Mouse (Mus musculus) forebrain, embryonic 16.5 days (tissue): ENCODE measurements at regions not wholly inside any gene's neighbourhood (a gene's known extent, or its start where the extent isn't known, plus 50 kb on each side); places are given as distances from the start of the nearest gene placed in this dataset.

Experiments
- ATAC-seq: fragments of 200-750 bp; cut with Nextera tagmentation; 2 replicates; pipeline ENCODE4 v1.8.0; 2017; ENCODE audit warnings: mild to moderate bottlenecking, moderate library complexity
- H3K27ac ChIP-seq: fragments of 300-500 bp; sonication (generic); 2 replicates; pipeline ENCODE4 v1.5.1; 2014; ENCODE audit warnings: low read length, control low read depth
- H3K27me3 ChIP-seq: fragments of 300-500 bp; sonication (generic); replicated peaks from 2 replicates; pipeline ENCODE4 v1.6.1; 2014; ENCODE audit warnings: low read length; ENCODE audit not compliant: control insufficient read depth, insufficient read depth
- H3K36me3 ChIP-seq: fragments of 300-500 bp; sonication (generic); 2 replicates; pipeline ENCODE4 v1.6.1; 2014; ENCODE audit not compliant: control insufficient read depth, insufficient read depth
- H3K4me1 ChIP-seq: fragments of 300-500 bp; sonication (generic); replicated peaks from 2 replicates; pipeline ENCODE4 v1.6.1; 2014; ENCODE audit warnings: low read length; ENCODE audit not compliant: control insufficient read depth, insufficient read depth
- H3K4me2 ChIP-seq: fragments of 300-500 bp; sonication (generic); 2 replicates; pipeline ENCODE4 v1.6.1; 2014; ENCODE audit warnings: mild to moderate bottlenecking, low read length, control low read depth
- H3K4me3 ChIP-seq: fragments of 300-500 bp; sonication (generic); replicated peaks from 2 replicates; pipeline ENCODE4 v1.5.1; 2014; ENCODE audit warnings: mild to moderate bottlenecking, low read length, control low read depth
- H3K9ac ChIP-seq: fragments of 300-500 bp; sonication (generic); replicated peaks from 2 replicates; pipeline ENCODE4 v1.6.1; 2014; ENCODE audit warnings: low read depth, low read length, control low read depth
- H3K9me3 ChIP-seq: fragments of 300-500 bp; sonication (generic); 2 replicates; pipeline ENCODE4 v1.6.1; 2016; ENCODE audit warnings: low read length; ENCODE audit not compliant: control insufficient read depth
- WGBS: fragments of 180-500 bp; shearing (Covaris S2); extraction: QIAGEN DNeasy Blood & Tissue Kit; methylation state at CpG from one replicate; pipeline ENCODE4 v1.1.7; 2014; 5-methylcytosine and 5-hydroxymethylcytosine counted together

DNA sequence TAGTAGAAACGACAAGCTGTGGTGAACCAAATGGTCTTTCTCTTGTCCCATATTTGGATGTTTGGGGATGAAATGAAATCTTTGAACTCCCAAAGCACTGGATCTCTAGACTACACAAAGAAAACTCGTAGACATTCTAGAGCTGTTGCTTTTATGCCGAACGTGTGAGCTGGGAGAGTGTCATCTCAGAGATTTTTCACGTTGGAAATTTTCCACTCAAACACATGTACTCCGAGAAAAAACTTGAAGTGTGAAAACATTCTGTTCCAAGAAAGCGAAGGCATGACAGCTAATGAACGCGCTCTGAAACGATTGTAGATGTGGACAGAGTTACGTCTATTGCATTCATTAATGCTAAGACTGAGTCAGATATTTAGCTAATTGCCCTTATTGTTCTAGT, 579.7 kb upstream of the Id2 start:
- H3K9me3 ChIP-seq: no peaks in the 10 kb centered on the region
- 54% methylated on average over 11 of the region's 11 CpGs for WGBS
- no peak overlapping the region for H3K4me3 ChIP-seq
- no peaks in the 10 kb centered on the region for H3K36me3 ChIP-seq
- no peaks in the 10 kb centered on the region for H3K27me3 ChIP-seq
- no peak overlapping the region for H3K4me2 ChIP-seq
- no peak for ATAC-seq
- H3K27ac ChIP-seq: peak overlapping the region; percentile 65
- H3K9ac ChIP-seq: no peak overlapping the region
- no peaks in the 10 kb centered on the region for H3K4me1 ChIP-seq

DNA sequence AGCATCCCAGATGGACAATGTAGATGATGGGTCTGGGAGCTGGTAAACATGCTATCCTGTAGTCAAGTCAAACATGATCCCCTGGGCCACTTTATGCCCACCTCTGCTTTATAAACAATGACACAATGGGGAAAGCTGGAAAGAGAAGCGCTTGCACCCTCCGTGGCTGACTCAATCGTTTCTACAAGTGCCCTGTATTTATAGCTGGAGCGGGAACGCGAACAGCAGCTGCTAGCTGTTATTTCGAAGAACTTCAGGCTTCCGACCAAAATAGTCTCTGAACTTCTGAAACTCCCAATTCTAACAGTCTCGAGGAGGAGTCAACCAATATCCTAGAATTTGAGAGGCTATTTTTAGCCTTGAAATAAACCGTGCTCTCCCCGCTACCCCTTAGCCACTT, 571.4 kb upstream of the Id2 start:
- Histone ChIP-seq H3K9ac (no peak overlapping the region), H3K4me3 (no peak overlapping the region), H3K36me3 (no peaks in the 10 kb centered on the region), H3K27me3 (no peaks in the 10 kb centered on the region), H3K4me1 (no peaks in the 10 kb centered on the region), H3K27ac (no peak overlapping the region), H3K9me3 (no peaks in the 10 kb centered on the region), H3K4me2 (no peak overlapping the region)
- WGBS: 87% methylated on average over 11 of the region's 11 CpGs
- no peak for ATAC-seq

DNA sequence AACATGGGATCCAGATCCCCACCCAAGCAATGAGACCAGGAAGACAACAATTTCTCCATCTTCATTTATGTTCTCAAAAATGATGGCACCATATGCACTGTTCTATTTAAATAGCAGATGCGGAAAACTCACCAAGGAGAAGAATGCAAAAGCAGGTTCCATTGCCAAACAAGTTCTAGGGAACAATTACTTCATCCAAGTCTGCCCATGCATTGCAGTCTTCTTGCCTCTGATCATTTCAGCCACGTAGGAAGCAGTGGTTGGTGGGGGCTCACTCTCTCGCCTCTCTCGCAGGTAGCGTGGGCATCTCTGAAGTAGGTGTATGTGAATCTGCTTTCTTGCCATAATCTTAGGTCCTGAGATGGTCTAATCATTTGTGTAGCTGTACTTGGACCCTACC, 557.5 kb upstream of the Id2 start:
- 93% methylated on average over 5 of the region's 5 CpGs for WGBS
- no peak overlapping the region for H3K9ac ChIP-seq

DNA sequence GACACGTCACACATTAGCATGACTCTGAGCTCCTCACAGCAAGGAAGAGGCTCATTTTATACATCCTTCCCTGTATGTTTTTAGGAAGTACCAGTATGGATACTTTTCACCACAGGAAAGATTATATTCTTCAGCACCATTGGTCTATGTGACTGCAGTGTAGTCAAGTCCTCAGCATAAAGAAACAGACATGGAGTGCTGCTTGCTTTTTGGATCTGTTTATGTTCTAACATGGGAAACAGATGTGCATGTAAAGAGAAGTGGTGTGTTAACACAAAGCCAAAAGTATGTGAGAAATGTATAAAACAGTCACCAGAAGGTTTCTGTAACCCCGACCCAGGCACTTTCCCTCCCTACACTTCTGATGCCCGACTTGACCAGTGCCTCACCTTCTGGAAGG, 553.3 kb upstream of the Id2 start:
- Histone ChIP-seq H3K36me3 (no peaks in the 10 kb centered on the region), H3K27ac (no peak overlapping the region), H3K4me3 (no peak overlapping the region), H3K9me3 (no peaks in the 10 kb centered on the region), H3K4me2 (no peak overlapping the region), H3K9ac (no peak overlapping the region), H3K27me3 (no peaks in the 10 kb centered on the region), H3K4me1 (no peaks in the 10 kb centered on the region)
- ATAC-seq: no peak
- WGBS: 84% methylated on average over 3 of the region's 3 CpGs

More for the DNA sequence above, 557.5 kb upstream of the Id2 start:
- Histone ChIP-seq H3K9me3 (no peaks in the 10 kb centered on the region), H3K4me1 (no peaks in the 10 kb centered on the region), H3K36me3 (no peaks in the 10 kb centered on the region), H3K27ac (no peak overlapping the region), H3K4me2 (no peak overlapping the region), H3K27me3 (no peaks in the 10 kb centered on the region), H3K4me3 (no peak overlapping the region)
- ATAC-seq: no peak

DNA sequence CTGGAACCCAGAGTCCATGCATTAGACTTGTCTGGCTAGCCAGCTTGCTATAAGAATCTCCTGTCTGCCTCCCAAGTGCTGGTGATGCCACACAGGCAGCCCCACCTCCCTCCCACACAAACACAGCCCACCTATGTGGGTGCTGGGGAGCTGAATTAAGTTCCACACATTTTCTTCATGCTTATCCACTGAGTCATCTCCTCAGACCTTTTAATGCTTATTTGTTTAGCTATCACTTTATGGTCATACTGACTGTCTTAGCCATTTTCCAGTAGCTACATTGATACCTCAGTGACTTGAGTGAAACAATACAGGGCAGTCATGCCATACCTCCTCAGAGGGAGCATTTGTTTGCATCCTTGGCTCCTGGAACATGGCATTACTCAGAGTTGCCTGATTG, 531.1 kb upstream of the Id2 start:
- H3K4me3 ChIP-seq: no peak overlapping the region
- H3K27me3 ChIP-seq: no peaks in the 10 kb centered on the region
- H3K36me3 ChIP-seq: no peaks in the 10 kb centered on the region
- H3K4me1 ChIP-seq: no peaks in the 10 kb centered on the region; the same call in 1 of the 2 replicates
- H3K9ac ChIP-seq: no peak overlapping the region
- H3K9me3 ChIP-seq: no peaks in the 10 kb centered on the region
- ATAC-seq: no peak
- no peak overlapping the region for H3K4me2 ChIP-seq
- no peak overlapping the region for H3K27ac ChIP-seq

DNA sequence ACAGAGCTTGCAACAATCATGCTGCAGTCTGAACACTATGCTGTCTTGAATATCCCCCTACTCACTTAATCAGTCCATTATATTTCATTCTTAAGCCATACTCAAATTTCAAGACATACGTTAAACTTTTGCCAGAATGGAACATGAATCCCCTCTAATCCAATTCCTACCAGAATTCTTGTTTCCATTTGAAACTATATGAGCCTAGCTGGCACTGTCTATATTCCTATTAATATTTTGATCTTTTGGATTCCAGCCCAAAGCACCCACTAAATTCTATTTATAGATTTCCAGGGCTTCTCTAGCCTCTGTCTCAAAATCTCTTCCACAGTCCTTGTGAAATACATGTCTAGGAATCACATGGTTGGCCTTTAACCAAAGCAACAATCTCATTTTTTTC, 528.9 kb upstream of the Id2 start:
- 50% methylated on average over 1 of the region's 1 CpGs for WGBS
- Histone ChIP-seq H3K9ac (no peak overlapping the region), H3K36me3 (no peaks in the 10 kb centered on the region), H3K27ac (no peak overlapping the region), H3K4me2 (no peak overlapping the region), H3K9me3 (no peaks in the 10 kb centered on the region), H3K27me3 (no peaks in the 10 kb centered on the region), H3K4me1 (no peaks in the 10 kb centered on the region; the same call in 1 of the 2 replicates), H3K4me3 (no peak overlapping the region)
- no peak for ATAC-seq

DNA sequence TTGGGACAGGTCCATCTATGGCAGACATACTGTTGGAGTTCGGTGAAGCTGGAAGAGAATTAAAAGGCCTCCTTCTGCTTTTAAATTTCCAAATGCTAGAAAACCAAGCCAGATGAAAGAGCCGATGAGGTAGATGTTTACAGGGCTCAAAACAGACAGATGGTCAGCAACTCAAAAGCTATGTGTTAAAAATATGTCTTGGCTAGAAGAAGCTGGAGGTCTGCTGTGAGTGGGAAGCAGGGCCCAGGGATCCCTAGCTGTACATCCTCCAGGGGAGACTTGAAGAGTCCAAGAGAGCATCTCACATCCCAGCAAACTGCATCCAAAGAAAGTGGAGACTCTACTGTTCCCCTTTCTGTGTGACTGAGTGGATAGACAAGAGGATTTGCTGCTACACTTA, 526.5 kb upstream of the Id2 start:
- H3K27ac ChIP-seq: no peak overlapping the region
- no peak overlapping the region for H3K9ac ChIP-seq
- 65% methylated on average over 2 of the region's 2 CpGs for WGBS
- ATAC-seq: no peak
- H3K4me1 ChIP-seq: no peaks in the 10 kb centered on the region; the same call in 1 of the 2 replicates
- H3K4me2 ChIP-seq: no peak overlapping the region
- no peaks in the 10 kb centered on the region for H3K27me3 ChIP-seq
- no peak overlapping the region for H3K4me3 ChIP-seq
- H3K36me3 ChIP-seq: no peaks in the 10 kb centered on the region
- H3K9me3 ChIP-seq: no peaks in the 10 kb centered on the region

DNA sequence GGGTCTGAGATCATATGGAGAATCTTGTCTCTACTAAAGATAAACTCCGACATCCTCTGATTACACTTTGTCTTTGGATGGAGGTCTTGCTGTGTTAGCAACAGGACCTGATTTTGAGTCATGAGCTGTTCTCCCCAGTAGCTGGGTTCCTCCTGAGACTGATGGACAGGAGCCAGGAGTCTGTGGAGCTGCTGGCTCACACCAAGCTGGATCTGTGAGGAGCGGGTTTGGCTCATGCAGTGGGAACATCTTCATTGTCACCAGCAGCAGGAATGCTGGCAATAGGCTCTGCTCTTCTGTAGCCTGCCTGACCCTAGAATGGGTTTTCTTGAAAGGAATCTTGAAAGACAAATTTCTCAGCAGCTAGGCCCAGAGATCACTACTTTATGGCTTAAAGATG, 524.2 kb upstream of the Id2 start:
- no peaks in the 10 kb centered on the region for H3K9me3 ChIP-seq
- no peak overlapping the region for H3K4me3 ChIP-seq
- H3K36me3 ChIP-seq: no peaks in the 10 kb centered on the region
- no peak overlapping the region for H3K27ac ChIP-seq
- no peak for ATAC-seq
- H3K27me3 ChIP-seq: no peaks in the 10 kb centered on the region
- no peaks in the 10 kb centered on the region; the same call in 1 of the 2 replicates for H3K4me1 ChIP-seq
- no peak overlapping the region for H3K9ac ChIP-seq
- H3K4me2 ChIP-seq: no peak overlapping the region
- WGBS: 88% methylated on average over 2 of the region's 2 CpGs

DNA sequence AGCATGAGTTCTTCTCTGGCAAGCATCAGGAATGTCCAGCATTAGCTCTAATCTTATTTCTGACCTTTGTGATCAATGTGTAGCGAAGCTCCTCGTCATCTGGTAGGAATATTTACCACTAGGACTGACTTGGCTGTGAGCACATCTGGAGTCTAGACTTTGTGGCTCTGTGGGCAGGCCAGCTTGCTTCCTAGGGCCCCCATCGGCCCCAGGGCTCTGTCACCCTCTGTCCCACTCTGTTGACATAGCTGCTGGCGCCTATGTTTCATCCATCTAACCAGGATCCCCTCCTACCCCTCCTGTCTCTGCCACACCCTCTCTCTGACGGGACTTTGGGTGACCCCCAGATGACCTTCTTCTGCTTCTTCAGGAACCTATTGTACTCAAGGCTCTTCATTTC, 520.6 kb upstream of the Id2 start:
- Histone ChIP-seq H3K36me3 (no peaks in the 10 kb centered on the region), H3K9me3 (no peaks in the 10 kb centered on the region), H3K9ac (no peak overlapping the region), H3K4me3 (no peak overlapping the region), H3K4me2 (no peak overlapping the region), H3K27ac (no peak overlapping the region), H3K4me1 (no peaks in the 10 kb centered on the region), H3K27me3 (no peaks in the 10 kb centered on the region)
- ATAC-seq: no peak
- WGBS: 75% methylated on average over 5 of the region's 5 CpGs

DNA sequence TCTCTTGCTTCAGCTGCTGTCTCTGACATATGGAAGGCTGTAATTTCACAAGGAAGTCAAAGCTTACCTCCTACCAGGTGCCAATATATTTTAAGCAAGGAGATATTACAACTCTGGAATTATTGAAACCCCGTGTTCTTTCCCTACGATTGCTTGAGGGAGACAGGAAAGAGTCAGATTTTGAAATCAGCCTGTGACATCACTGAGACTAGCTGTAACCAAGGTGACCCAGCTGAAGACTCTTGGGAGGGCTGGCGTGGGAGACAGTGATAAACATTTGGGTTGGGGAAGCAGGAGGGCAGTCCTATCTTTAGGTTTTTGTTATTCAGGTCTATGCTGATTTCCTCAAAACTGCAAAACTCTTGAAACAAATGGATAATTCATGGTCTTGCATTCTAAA, 518.4 kb upstream of the Id2 start:
- Histone ChIP-seq H3K4me2 (no peak overlapping the region), H3K36me3 (no peaks in the 10 kb centered on the region), H3K4me3 (no peak overlapping the region), H3K9ac (no peak overlapping the region), H3K4me1 (no peaks in the 10 kb centered on the region), H3K9me3 (no peaks in the 10 kb centered on the region), H3K27me3 (no peaks in the 10 kb centered on the region), H3K27ac (no peak overlapping the region)
- 81% methylated on average over 3 of the region's 3 CpGs for WGBS
- no peak for ATAC-seq
